Mouse (Mus musculus): ENCODE measurements at regions not wholly inside any gene's neighbourhood (a gene's known extent, or its start where the extent isn't known, plus 50 kb on each side); places are given as distances from the start of the nearest gene placed in this dataset.
"Not testable (repeated sequence)": the region's sequence is repeated elsewhere in the genome, so short reads cannot be mapped to it uniquely, and the experiment has no call there.

DNA sequence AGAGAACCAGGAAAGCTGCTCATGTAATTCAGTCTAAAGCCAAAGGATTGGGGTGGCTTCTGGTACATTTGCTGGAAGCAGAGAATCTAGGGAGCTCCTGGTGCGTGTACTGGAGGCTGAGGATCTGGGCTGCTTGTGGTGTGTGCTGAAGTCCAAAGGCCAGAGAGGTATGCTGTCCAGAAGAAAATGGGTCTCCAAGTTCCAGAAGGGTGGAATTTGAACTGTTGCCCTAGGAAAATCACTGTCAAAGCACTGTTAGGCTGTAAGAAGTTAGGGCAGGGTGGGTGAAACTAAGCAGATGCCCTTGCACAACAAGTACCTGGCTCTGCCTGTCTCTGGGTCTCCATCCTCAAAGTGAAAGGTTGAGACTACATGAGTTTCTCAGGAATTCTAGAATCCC, 201.9 kb upstream of the Serp2 start:
- no peak for DNase-seq (ENCODE audit: low spot score in 2 of 2)

DNA sequence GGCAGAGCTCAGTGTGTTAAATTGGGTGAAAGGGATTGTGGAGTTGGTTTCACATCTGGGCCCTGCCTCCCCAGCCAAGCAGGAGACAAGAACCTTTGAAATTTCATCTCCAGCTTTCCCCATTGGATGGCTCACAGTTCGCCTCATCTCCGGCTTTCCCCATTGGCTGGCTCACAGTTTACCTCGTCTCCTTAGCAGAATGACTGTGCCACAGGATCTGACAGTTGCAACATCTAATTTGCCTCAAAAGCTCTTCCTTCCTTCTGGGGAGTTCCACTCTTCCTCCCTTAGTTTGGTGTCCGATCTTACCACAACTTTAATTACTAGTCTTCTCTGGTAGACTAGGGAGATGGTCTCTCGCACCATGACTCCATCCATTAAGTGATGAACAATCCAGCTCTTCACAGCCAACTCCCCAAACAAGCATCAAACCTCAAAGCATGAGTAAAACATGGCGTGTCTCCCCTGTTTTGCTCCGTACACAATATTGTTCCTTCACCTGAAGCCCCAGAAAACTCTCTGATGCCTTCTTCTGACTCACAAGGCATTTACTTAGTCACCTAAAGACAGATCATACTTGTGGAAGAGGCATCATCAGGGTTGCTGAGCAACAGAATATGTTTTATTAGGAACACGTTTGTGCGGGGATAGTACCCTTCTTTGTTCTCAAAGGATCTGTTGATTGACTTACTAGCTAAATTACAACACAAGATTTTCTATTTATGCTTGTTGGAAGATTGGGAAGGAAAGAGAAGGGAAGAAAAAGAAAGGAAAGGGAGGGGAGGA, 199.1 kb upstream of the Serp2 start:
- DNase-seq (ENCODE audit: low spot score in 2 of 2), result no peak

DNA sequence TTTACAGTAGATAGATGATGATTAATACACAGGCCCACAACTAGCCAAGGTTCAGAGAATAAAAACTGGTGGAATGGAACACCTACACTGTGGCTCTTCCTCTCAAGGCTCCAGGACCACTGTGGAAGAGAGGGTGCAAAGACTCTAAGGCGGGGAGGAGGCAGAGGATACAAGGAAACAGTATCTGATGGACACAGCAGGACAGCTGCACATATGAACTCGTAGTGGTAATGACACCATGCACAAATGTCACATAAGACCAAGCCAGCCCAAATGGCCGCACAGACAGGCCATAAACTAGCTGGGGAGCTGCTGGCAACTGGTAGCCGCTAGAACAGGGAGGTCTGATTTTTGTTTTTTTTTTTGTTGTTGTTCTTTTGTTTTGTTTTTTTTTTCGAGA, 197.0 kb upstream of the Serp2 start:
- DNase-seq (ENCODE audit: low spot score in 2 of 2), result no peak

DNA sequence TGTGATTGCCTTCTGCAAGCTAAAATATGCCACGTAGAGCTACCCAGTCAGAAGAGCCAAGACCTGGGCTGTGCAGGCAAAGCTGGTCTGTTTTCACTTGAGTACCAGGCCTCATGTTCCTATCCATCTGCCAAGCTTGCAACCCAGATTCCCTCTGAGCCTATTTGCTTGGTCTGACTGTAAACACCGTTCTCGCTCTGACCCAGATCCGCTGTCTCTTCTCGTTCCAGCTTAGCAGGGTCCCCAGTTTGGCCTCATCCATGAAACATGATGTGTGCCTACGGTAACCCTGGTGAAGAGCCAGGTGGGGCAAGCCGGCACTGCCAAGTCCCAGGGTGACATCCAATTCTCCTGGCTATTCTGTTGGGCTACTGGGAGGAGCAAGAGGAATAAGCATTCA, 192.5 kb upstream of the Serp2 start:
- DNase-seq (ENCODE audit: low spot score in 2 of 2), result peak; percentile 16 to 66

DNA sequence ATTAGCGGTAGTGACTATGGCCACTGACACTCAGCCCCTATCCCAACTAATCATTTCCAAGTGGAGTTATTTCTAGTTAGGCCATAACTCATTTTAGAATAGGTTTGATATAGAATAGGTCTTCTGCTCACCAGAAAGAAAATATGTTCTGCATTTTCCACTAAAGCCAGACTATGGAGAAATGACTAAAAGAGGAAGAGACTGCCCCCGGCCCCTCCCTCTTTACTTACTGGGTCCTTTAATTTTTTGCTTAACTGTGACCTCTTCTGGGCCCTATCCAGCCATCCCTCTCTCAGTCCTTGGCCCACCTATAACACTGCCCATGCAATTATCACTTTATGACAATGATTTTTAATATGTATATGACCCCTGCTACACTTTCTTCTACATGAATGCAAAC, 192.0 kb upstream of the Serp2 start:
- no peak for DNase-seq (ENCODE audit: low spot score in 2 of 2)

DNA sequence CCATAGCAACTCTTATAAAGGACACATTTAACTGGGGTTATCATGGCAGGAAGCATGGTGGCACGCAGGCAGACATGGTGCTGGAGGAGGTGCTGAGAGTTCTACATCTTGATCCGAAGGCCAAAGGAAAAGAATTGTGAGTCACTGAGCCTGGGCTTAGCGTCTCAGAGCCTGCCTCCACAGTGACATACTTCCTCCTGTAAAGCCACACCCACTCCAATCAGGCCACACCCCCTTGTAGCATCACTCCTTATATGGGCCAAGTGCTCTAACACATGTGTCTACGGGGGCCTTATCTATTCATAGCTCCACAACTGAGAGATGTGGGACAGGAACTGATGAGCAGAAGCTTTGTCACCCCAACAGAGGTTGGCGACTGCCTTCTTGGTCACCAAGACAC, 191.1 kb upstream of the Serp2 start:
- no peak for DNase-seq (ENCODE audit: low spot score in 2 of 2)

DNA sequence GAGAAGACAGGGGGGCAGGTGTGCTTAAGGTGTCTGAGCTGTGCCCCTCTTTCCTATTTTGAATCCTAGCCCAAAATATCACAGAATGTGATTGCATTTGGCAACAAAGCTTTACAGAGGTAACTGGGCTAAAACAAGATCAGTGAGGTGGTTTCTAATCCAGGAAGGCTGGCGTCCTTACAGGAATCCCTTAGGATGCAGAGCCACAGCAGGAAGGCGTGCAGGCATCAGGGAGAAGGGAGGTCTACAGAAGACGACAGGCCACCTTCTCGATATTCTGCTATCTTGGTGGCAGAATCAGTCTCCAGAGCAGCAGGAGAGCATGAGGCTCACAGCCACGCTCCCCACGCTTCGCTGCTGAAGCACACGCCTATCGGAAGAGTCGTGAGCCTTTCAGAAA, 189.6 kb upstream of the Serp2 start:
- no peak for DNase-seq (ENCODE audit: low spot score in 2 of 2)

DNA sequence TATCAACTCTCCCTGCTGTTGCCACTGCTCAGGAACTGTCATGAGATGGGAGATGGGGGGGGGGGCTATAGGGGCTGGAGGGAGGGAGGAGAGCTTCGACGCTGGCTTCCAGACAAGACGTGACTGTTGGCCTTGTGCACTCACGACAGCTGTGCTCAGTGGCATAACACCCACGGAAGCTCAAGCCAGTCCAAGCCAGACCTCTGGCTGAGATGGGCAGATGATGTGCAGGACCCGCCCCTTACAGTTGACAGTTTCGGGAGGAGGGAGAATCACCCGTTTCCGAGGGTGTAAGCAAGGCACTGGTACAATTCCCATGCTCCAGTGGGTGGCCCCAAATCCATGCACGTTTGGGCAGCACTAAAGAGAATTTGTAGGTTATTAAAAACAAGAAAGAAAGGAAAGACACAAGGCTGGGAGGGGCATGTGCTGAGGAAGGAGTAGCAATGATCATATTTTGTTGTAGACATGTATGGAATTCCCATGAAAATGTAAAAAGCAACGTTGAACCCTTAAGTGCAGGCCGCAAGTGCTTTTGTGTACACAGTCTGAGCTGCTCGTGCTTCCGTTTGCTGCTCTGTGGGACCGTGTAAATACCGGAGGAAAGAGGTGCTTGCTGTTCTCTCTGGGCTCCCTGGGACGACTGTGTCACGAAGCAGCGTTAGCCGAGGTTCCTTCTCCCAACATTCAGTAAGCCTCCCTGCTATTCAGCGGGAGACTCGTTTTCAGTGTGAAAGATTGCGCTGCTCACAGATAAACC, 188.2 kb upstream of the Serp2 start:
- no peak for DNase-seq (ENCODE audit: low spot score in 2 of 2)

DNA sequence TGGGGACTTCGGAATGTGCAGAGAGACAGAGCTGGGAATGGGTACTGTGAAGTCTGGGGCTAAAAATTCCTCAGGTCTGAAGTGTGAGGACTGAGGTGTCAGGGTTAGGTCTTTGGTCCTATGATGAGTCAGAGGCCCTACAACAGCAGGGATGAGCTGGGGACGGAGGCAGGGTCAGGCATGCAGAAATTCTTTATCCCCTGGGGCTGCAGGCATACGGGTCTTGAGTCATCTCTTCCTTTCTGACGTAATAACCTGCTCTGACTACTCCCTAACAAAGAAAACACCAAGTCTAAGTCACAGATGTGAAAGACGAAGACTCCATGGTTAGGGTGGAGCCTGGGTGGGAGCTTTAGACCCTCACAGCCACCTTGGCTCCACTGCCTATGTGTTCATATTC, 185.6 kb upstream of the Serp2 start:
- no peak for DNase-seq (ENCODE audit: low spot score in 2 of 2)

DNA sequence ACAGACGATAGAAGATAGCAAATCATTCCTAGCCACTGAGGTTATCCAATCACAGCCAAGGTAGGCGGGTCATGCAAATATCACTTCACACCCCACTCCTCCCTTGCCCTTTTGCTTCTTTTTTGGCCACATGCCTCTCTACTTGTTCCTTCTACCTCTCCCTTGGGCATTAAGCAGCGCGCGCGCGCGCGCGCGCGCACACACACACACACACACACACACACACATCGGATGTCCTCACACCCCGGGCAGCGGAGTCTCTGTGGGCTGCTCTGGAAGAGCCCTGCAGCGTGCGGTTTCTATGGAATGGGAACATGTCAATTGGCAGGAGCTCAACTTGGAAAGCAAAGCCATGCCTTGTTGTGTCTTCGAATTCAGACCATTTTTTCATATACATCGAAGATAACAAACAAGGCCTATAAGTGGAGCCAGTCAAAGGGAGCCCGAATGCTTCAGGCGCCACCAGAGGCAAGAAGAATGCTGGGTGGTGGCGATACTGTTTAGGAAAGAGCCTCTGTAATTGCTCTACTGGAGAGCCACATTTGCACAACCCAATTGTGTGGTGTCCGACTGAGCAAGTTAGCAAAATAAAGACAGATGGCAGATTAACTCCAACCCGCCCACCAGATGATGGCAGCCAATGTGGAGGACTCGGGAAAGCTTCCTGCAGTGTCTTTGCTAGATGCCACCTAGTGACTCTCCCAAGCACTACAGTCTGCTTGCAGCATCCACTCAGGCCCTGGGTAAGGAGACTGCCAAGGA, 183.3 kb upstream of the Serp2 start:
- DNase-seq (ENCODE audit: low spot score in 2 of 2), result peak; percentile 89 to 95

DNA sequence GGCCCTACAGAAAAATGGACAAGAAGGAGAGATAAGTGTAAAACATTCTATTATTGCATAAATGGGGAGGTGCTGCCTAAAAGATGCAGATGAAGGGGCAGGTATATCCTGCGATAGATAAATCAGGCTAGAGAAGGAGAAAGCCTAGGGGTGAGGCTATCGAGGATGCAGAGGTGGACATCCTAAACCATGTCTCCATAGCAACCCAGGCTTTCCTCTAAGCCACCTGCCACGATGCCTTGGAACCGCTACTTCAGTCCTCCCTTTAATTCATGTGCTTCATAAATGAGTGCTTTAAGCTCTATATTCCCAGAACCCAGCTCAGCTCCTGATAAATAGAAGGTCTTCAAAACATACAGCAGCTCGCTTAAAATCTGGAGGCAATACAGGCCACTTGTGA, 179.3 kb upstream of the Serp2 start:
- DNase-seq (ENCODE audit: low spot score in 2 of 2), result no peak

DNA sequence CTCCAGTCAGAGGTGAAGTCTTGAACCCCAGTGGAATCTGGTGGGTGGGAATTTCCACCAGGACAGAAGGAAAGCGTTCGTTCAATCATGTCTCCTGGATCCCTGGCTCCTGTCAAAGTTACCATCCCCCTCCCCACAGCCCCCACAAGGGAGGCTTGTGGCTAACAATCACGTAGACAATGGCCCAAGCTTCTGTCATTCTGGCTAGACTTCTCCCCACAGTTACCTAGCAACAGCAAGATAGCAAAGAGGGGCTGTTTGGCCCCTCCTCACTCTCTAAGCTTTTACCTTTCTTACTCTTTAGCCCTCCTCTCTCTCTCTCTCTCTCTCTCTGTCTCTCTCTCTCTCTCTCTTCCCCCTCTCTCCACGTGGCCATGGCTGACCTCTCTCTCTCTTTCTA, 178.4 kb upstream of the Serp2 start:
- no peak for DNase-seq (ENCODE audit: low spot score in 2 of 2)

DNA sequence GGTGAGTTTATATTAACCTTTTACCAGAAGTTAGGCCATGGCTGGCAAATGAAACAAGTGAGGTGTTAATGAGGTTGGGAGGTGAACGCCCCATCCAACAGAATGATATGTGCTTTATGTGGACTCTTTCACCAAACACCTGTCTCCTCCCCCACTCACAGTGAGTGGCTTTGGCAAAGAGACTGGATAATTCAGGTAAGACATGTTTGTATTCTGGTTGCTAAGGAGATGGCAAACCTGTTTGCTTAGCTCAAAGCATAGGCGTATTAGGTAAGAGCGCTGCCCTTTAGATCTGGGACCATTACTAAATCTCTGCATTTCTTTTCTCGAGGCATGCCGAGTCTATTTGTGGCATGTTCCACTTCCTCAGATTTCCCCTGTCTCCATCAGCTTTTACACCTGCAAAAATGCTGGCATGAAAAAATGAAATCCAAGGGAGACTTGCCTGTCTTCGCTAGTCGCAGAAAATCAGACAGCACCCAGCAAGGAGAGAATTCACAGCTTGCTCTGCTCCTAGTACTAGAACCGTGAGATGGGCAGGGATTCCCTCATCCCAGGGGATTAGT, 176.7 kb upstream of the Serp2 start:
- DNase-seq (ENCODE audit: low spot score in 2 of 2), result no peak

DNA sequence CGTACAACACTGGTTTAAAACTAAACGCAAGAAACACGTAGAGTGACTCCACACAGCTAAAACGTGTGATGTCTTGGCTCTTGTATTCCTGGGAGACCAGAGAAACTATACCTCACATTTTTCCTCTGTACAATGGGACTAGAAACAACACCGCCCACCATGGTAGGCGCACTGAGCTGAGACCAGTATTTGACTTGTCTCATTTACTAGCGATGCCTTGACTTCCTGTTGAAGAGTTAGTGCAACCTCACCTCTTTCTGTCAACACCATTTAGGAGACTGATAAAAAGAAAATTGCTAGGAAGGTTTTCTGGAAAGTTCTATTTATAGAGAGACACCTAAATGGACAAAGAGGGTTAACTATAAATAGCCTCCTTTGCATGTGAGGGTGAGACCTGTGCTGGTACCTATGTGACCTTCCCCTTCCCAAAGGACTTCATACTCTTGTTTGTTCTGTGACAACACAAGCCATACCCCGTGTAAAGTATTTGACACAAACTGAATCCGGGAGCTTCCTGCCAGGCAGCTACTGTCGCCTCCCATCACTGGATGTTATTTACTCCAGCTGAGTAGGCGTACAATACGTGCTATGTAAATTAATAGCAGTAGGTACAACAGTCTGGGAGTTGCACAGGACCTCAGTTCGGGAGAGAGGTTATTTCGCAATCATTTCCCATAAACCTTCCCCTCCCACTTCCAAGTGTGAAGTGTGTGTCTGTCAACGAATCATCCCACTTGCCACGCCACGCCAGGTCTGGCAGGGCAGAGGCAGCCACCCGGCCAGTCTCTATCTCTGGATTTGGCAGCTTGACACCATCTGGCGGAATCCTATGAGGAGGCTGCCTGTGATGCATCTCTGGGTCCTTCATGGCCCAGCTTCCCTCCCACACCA, 174.7 kb upstream of the Serp2 start:
- DNase-seq (ENCODE audit: low spot score in 2 of 2), result peak in 1 of 2 experiments; percentile 54

DNA sequence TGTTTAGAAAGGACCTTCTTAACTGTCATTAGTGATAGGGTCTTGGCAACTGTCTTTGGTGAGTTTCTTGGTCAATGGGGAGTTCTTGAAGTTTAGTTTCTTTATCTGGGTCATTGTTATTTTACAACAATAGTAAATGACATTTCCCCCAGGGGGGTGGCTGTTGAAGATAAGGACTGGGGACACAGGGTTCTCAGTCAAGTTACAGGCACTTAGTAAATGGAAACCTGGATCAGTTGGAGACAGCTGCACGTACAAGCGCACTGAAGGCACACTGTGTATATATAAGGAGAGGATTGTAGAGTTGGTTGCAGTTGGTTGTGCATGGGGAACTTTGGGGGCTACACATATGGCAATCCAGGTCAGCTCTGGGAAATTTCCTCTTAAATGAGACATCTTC, 169.2 kb upstream of the Serp2 start:
- DNase-seq (ENCODE audit: low spot score in 2 of 2), result no peak

DNA sequence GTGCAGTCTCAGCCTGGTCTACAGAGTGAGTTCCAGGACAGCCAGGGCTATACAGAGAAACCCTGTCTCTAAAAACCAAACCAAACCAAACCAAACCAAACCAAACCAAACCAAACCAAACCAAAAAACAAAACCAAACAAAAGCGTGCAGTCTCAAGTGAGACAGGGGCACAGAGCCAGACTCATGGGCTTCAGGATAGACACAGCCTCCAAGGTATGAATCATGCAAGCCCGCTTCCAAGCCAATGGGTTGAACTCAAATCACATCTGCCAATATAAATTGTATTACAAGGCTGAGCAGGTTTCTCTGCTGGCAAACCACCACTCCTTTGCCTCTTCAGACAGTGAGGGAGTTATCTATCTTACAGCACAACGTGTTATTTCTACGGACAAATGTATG, 168.5 kb upstream of the Serp2 start:
- not testable (repeated sequence) for DNase-seq (ENCODE audit: low spot score in 2 of 2)

DNA sequence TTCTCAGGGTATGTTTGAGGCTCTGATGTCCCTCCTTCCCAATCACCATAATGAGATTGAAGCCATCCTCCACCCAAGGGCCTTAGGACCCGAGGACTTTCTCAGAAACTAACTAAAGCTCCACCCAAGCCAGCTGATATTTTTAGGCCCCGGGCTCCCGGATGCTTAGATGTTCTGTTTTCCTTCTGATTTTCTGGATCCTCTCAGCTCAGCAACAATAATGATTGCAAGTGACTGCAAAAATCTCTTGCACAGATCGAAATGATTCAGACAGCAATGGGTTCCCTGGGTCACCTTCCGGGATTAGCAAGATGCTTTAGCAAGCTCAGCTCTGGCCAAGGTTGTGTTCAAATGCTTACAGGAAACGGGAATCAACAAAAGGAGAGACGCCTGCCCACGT, 168.1 kb upstream of the Serp2 start:
- DNase-seq (ENCODE audit: low spot score in 2 of 2), result no peak

DNA sequence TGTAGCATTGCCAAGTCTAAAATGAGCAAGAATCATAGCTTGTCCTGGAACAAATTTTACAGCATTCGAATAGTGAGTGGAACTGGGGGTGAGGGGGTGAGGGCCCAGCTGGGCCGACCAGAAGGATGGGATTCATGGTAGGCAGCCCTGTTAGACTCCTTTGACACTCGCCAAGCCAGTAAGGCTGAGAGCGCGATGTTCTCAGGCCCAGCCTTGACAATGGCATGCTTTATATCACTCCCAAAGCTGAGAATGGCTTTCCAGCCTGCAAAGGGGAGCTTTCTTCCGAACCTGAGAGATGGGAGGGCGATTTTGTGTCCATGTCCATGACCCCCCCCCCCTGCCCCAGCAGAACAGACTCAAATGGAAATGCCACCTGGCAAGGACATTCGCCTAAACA, 167.7 kb upstream of the Serp2 start:
- peak in 1 of 2 experiments; percentile 40 for DNase-seq (ENCODE audit: low spot score in 2 of 2)

DNA sequence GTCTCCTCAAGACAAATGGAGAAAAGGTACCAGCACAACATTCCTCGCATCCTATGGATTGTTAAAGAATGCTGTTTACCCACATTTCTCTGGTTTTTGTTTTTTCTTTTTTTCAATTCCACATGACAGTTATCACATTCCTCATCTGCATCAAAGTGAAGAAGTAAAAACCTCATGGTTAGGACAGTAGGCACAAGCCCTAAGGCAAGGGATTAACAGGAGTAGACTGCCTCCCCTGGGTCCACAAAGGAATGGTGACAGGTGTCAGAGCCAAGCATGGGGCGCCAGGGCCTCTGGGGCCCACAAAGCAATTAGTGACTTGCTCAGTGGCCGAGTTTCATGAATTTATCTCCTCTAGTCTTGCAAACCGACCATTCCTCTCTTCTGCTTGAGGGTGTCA, 166.9 kb upstream of the Serp2 start:
- no peak for DNase-seq (ENCODE audit: low spot score in 2 of 2)

DNA sequence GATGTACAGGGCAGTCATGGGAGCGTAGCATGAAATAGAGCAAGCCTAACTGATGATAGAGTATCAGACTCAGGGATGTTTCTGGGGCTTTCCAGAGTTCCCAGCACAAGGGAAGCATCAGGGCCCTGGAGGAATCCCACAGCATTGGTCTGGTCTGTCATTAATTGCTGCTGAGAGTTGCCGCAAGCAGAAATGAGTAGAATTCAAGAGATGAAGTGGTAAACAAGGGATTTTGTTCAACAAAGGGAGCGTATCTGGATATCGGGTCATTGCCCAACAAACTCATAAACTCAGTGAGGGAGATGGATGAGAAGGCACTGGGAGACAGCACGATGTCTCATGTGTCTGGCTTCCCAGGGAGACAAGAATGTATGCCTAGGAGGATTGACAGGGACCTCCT, 165.6 kb upstream of the Serp2 start:
- no peak for DNase-seq (ENCODE audit: low spot score in 2 of 2)

DNA sequence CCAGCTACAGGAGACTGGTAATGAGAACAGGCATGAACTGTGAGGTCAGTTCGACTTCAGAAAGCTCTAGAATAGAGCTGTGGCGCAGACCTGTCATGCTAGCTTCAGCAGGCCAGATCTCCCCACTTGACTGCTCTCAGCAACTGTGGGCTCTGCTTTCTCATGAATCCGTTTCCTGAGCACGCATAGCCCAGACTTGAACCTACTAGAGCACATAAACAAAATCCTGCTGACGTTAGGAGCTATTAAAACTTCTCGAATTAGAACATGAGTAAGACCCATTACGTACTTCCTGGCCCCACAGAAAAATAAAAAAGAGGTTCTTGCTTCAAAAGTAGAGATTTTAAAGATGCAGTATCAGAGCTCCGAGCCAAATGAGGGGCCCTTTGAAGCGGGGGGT, 165.1 kb upstream of the Serp2 start:
- DNase-seq (ENCODE audit: low spot score in 2 of 2), result no peak

Measured in layer of hippocampus, adult 18-20 months (tissue).